Mouse (Mus musculus): ENCODE results near the gene Megf11.

- TF ChIP-seq CTCF (IDR thresholded peaks at IDR 0.05; ENCODE audit: low read depth) (no peak), EP300 (IDR thresholded peaks at IDR 0.05; ENCODE audit: low read depth) (no peak)
Observed at GRCm38 (mm10) chr9:64609546-64609945, 224.1 kb downstream of the Megf11 start.
